Mouse (Mus musculus) embryonic facial prominence, embryonic 13.5 days (tissue): ENCODE results near the gene Prkg1. TPM values are rescaled to one million over a fixed set of nuclear protein-coding genes. Genes with fewer than 3 reads are reported as not detected.
"Not testable (repeated sequence)": the region's sequence is repeated elsewhere in the genome, so short reads cannot be mapped to it uniquely, and the experiment has no call there.

Experiments used
- ATAC-seq: fragments of 200-750 bp; cut with Nextera tagmentation; 2 replicates; pipeline ENCODE4 v1.8.0; 2017; ENCODE audit warnings: low read depth; ENCODE audit not compliant: insufficient number of reproducible peaks, insufficient read depth, low FRiP score, low TSS enrichment
- H3K27ac ChIP-seq: fragments of 300-500 bp; sonication (generic); 2 replicates; pipeline ENCODE4 v1.5.1; 2015; ENCODE audit warnings: moderate library complexity, mild to moderate bottlenecking, inconsistent platforms
- H3K27me3 ChIP-seq: fragments of 300-500 bp; sonication (generic); 2 replicates; pipeline ENCODE4 v1.6.1; 2015; ENCODE audit warnings: mild to moderate bottlenecking, inconsistent platforms
- H3K36me3 ChIP-seq: fragments of 300-500 bp; sonication (generic); 2 replicates; pipeline ENCODE4 v1.6.1; 2015; ENCODE audit warnings: mild to moderate bottlenecking, inconsistent platforms
- H3K4me1 ChIP-seq: fragments of 300-500 bp; sonication (generic); 2 replicates; pipeline ENCODE4 v1.6.1; 2015; ENCODE audit warnings: inconsistent platforms
- H3K4me2 ChIP-seq: fragments of 300-500 bp; sonication (generic); 2 replicates; pipeline ENCODE4 v1.6.1; 2015; ENCODE audit warnings: moderate library complexity, mild to moderate bottlenecking, inconsistent platforms
- H3K4me3 ChIP-seq: fragments of 300-500 bp; sonication (generic); 2 replicates; pipeline ENCODE4 v1.5.1; 2015; ENCODE audit warnings: mild to moderate bottlenecking, inconsistent platforms
- H3K9ac ChIP-seq: fragments of 300-500 bp; sonication (generic); 2 replicates; pipeline ENCODE4 v1.6.1; 2015; ENCODE audit warnings: mild to moderate bottlenecking, inconsistent platforms
- H3K9me3 ChIP-seq: fragments of 300-500 bp; sonication (generic); 2 replicates; pipeline ENCODE4 v1.6.1; 2016; ENCODE audit warnings: inconsistent platforms
- WGBS: fragments of 180-500 bp; shearing (Covaris S2); methylation state at CpG from one replicate; pipeline ENCODE4 v1.1.7; 2015; ENCODE audit warnings: mixed read lengths; 5-methylcytosine and 5-hydroxymethylcytosine counted together
- polyA plus RNA-seq: library from polyadenylated mRNA; unstranded; fragments of >200 nt; fragmentation: Nextera tagmentation; extraction: Ambion mirVana; gene quantifications from 2 replicates; pipeline ENCODE4 v1.2.1, GENCODE M21; 2015

Prkg1 gene
- polyA plus RNA-seq, 1 experiment from 2014 or later = 9.1 TPM

- no peaks in the 10 kb centered on the region for H3K9me3 ChIP-seq
- H3K4me3 ChIP-seq = no peak overlapping the region
- H3K27me3 ChIP-seq = no peaks in the 10 kb centered on the region
- no peak overlapping the region for H3K9ac ChIP-seq
- ATAC-seq = no peak
- WGBS = 73% methylated on average over 7 of the region's 7 CpGs
- no peak overlapping the region for H3K27ac ChIP-seq
- no peak overlapping the region for H3K4me2 ChIP-seq
- H3K36me3 ChIP-seq = no peaks in the 10 kb centered on the region
- H3K4me1 ChIP-seq = no peaks in the 10 kb centered on the region
Measured at GRCm38 (mm10) chr19:31413571-31413970, 351.3 kb downstream of the Prkg1 start.

GRCm38 (mm10) chr19:31396096-31396495 lies 368.7 kb downstream of the Prkg1 start:
- no peak overlapping the region for H3K4me2 ChIP-seq
- H3K27ac ChIP-seq = no peak overlapping the region
- 77% methylated on average over 1 of the region's 1 CpGs for WGBS
- no peak for ATAC-seq
- no peaks in the 10 kb centered on the region for H3K9me3 ChIP-seq
- H3K4me1 ChIP-seq = 0 out of 2 replicates have a peak, but pooled peaks cover 8% of the 10 kb centered on the region
- no peaks in the 10 kb centered on the region for H3K36me3 ChIP-seq
- H3K27me3 ChIP-seq = no peaks in the 10 kb centered on the region
- H3K9ac ChIP-seq = no peak overlapping the region
- no peak overlapping the region for H3K4me3 ChIP-seq

- ATAC-seq = no peak
- Histone ChIP-seq H3K9ac (no peak overlapping the region), H3K4me3 (no peak overlapping the region), H3K27me3 (no peaks in the 10 kb centered on the region), H3K4me1 (peaks cover 4% of the 10 kb centered on the region; the same call in 1 of the 2 replicates), H3K9me3 (no peaks in the 10 kb centered on the region), H3K27ac (no peak overlapping the region), H3K4me2 (no peak overlapping the region), H3K36me3 (no peaks in the 10 kb centered on the region)
- 89% methylated on average over 3 of the region's 3 CpGs for WGBS
Measured at GRCm38 (mm10) chr19:31385353-31385752, 379.5 kb downstream of the Prkg1 start.

- no peaks in the 10 kb centered on the region for H3K36me3 ChIP-seq
- no peak for ATAC-seq
- H3K4me3 ChIP-seq = no peak overlapping the region
- H3K9ac ChIP-seq = no peak overlapping the region
- no peak overlapping the region for H3K4me2 ChIP-seq
- WGBS = 73% methylated on average over 5 of the region's 5 CpGs
- no peaks in the 10 kb centered on the region for H3K27me3 ChIP-seq
- H3K4me1 ChIP-seq = peaks cover 12% of the 10 kb centered on the region
- H3K27ac ChIP-seq = no peak overlapping the region
- H3K9me3 ChIP-seq = no peaks in the 10 kb centered on the region
Measured at GRCm38 (mm10) chr19:31383881-31384280, 381.0 kb downstream of the Prkg1 start.

GRCm38 (mm10) chr19:31370106-31370505 lies 394.7 kb downstream of the Prkg1 start:
- Histone ChIP-seq H3K4me2 (no peak overlapping the region), H3K9me3 (no peaks in the 10 kb centered on the region), H3K36me3 (no peaks in the 10 kb centered on the region), H3K4me3 (no peak overlapping the region), H3K27me3 (no peaks in the 10 kb centered on the region), H3K4me1 (no peaks in the 10 kb centered on the region), H3K27ac (no peak overlapping the region), H3K9ac (no peak overlapping the region)
- no peak for ATAC-seq
- 52% methylated on average over 1 of the region's 1 CpGs for WGBS

- Histone ChIP-seq H3K9ac (no peak overlapping the region), H3K4me2 (no peak overlapping the region), H3K9me3 (no peaks in the 10 kb centered on the region), H3K27me3 (no peaks in the 10 kb centered on the region), H3K4me1 (no peaks in the 10 kb centered on the region), H3K36me3 (no peaks in the 10 kb centered on the region), H3K27ac (no peak overlapping the region), H3K4me3 (no peak overlapping the region)
- WGBS = 89% methylated on average over 1 of the region's 1 CpGs
- no peak for ATAC-seq
Measured at GRCm38 (mm10) chr19:31369116-31369515, 395.7 kb downstream of the Prkg1 start.

- 0 out of 2 replicates have a peak, but pooled peaks cover 13% of the 10 kb centered on the region for H3K4me1 ChIP-seq
- no peak overlapping the region for H3K4me3 ChIP-seq
- H3K9ac ChIP-seq = no peak overlapping the region
- H3K4me2 ChIP-seq = no peak overlapping the region
- WGBS = 72% methylated on average over 4 of the region's 4 CpGs
- H3K9me3 ChIP-seq = no peaks in the 10 kb centered on the region
- no peak for ATAC-seq
- no peaks in the 10 kb centered on the region for H3K36me3 ChIP-seq
- H3K27me3 ChIP-seq = no peaks in the 10 kb centered on the region
- no peak overlapping the region for H3K27ac ChIP-seq
Measured at GRCm38 (mm10) chr19:31362051-31362450, 402.8 kb downstream of the Prkg1 start.

GRCm38 (mm10) chr19:31361575-31361974 lies 403.3 kb downstream of the Prkg1 start:
- Histone ChIP-seq H3K4me3 (no peak overlapping the region), H3K27ac (no peak overlapping the region), H3K9me3 (no peaks in the 10 kb centered on the region), H3K36me3 (no peaks in the 10 kb centered on the region), H3K4me2 (no peak overlapping the region), H3K4me1 (0 out of 2 replicates have a peak, but pooled peaks cover 13% of the 10 kb centered on the region), H3K9ac (no peak overlapping the region), H3K27me3 (no peaks in the 10 kb centered on the region)
- ATAC-seq = no peak
- WGBS = 44% methylated on average over 5 of the region's 5 CpGs

- no peak overlapping the region for H3K9ac ChIP-seq
- 0 out of 2 replicates have a peak, but pooled peaks cover 13% of the 10 kb centered on the region for H3K4me1 ChIP-seq
- H3K27ac ChIP-seq = no peak overlapping the region
- H3K9me3 ChIP-seq = no peaks in the 10 kb centered on the region
- ATAC-seq = no peak
- no peaks in the 10 kb centered on the region for H3K27me3 ChIP-seq
- H3K36me3 ChIP-seq = no peaks in the 10 kb centered on the region
- H3K4me3 ChIP-seq = no peak overlapping the region
- no peak overlapping the region for H3K4me2 ChIP-seq
- 34% methylated on average over 3 of the region's 3 CpGs for WGBS
Measured at GRCm38 (mm10) chr19:31361161-31361560, 403.7 kb downstream of the Prkg1 start.

- no peak for ATAC-seq
- Histone ChIP-seq H3K9ac (no peak overlapping the region), H3K4me1 (0 out of 2 replicates have a peak, but pooled peaks cover 4% of the 10 kb centered on the region), H3K9me3 (no peaks in the 10 kb centered on the region), H3K36me3 (no peaks in the 10 kb centered on the region), H3K4me2 (no peak overlapping the region), H3K27me3 (no peaks in the 10 kb centered on the region), H3K4me3 (no peak overlapping the region), H3K27ac (no peak overlapping the region)
- 68% methylated on average over 1 of the region's 1 CpGs for WGBS
Measured at GRCm38 (mm10) chr19:31354959-31355358, 409.9 kb downstream of the Prkg1 start.

- ATAC-seq = not testable (repeated sequence)
Measured at GRCm38 (mm10) chr19:31352784-31353183, 412.0 kb downstream of the Prkg1 start.

GRCm38 (mm10) chr19:31351796-31352195 lies 413.0 kb downstream of the Prkg1 start:
- H3K4me1 ChIP-seq = no peaks in the 10 kb centered on the region
- 45% methylated on average over 3 of the region's 3 CpGs for WGBS
- H3K36me3 ChIP-seq = no peaks in the 10 kb centered on the region
- H3K4me3 ChIP-seq = no peak overlapping the region
- H3K9me3 ChIP-seq = no peaks in the 10 kb centered on the region
- ATAC-seq = no peak
- no peaks in the 10 kb centered on the region for H3K27me3 ChIP-seq
- H3K9ac ChIP-seq = no peak overlapping the region
- H3K4me2 ChIP-seq = no peak overlapping the region
- H3K27ac ChIP-seq = no peak overlapping the region

More at GRCm38 (mm10) chr19:31352784-31353183, 412.0 kb downstream of the Prkg1 start:
- not testable (repeated sequence) for H3K9ac ChIP-seq, H3K4me3 ChIP-seq, H3K27me3 ChIP-seq, H3K9me3 ChIP-seq, H3K36me3 ChIP-seq, H3K27ac ChIP-seq, H3K4me1 ChIP-seq, H3K4me2 ChIP-seq

- no peak for ATAC-seq
- WGBS = 18% methylated on average over 4 of the region's 4 CpGs
- no peaks in the 10 kb centered on the region for H3K27me3 ChIP-seq
- no peak overlapping the region for H3K27ac ChIP-seq
- H3K4me1 ChIP-seq = peaks cover 4% of the 10 kb centered on the region; the same call in 1 of the 2 replicates
- no peaks in the 10 kb centered on the region for H3K36me3 ChIP-seq
- H3K9ac ChIP-seq = no peak overlapping the region
- H3K4me2 ChIP-seq = no peak overlapping the region
- H3K4me3 ChIP-seq = no peak overlapping the region
- no peaks in the 10 kb centered on the region for H3K9me3 ChIP-seq
Measured at GRCm38 (mm10) chr19:31342150-31342549, 422.7 kb downstream of the Prkg1 start.
